In the genomic region with DNA sequence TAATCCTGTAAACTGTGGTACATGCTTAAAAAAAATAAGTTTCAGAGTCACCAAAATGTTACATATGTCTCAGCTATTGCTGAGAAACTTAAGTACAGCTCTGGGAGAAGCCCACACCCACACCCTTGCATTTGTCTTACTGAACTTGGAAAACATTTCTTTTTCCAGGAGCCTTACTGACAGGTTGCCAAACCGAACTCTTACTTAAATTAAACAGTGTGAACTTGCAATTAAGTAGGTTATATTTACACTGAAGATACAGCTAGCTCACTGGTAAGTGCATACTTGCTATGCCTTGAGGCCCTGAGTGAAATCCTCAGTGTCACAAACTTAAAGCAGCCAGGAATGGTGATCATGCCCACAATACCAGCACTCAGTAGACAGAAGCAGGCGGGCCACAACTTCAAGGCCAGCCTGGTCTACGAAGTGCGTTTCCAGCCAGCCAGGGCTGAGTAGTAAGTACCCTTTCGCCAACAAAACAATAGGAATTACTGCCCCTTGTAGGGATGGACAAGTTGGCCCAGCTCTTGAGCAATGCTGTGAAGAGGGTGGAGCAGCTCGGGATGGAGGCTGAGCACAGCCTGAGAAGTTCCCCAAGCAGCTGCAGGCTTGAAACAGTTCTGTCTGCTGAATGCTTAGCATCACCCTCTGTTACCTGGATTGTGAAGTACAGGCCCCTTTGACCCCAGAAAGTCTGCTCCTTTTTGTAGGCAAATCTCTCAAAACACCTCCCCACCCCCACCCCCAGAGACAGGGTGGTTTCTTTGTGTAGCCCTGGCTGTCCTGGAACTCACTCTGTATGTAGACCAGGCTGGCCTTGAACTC, we compare ENCODE assay signal across 9 mouse cellular contexts. TPM values are rescaled to one million over a fixed set of nuclear protein-coding genes. Genes with fewer than 3 reads are reported as not detected.
DNase-seq lines count a peak whose midpoint lies in the region; ATAC-seq and TF ChIP-seq lines count a peak whose summit lies in the region.
"Had no signal": no experiment of that assay in that cellular context is flagged by ENCODE, and none has a peak within 500 bp of the region (broad histone marks: within the 10 kb centered on the region; RNA-seq: fewer than 3 reads in every experiment).

No protein-coding gene starts in this region.

- no peaks in the 10 kb centered on the region for H3K36me3 ChIP-seq in E14TG2a.4 (ENCODE audit: insufficient read depth, low read length)

- intact Hi-C loops in gastrocnemius, adult 2 months (cut with DNase I), result loop anchor here (2.0 kb wide), 1 partner anchor 15 kb away; the partner anchor contains the start of gene Vamp2

- no peaks in the 10 kb centered on the region for H3K9me3 ChIP-seq in E14TG2a.4 (ENCODE audit: low read length)

- no peak for DNase-seq in gastrocnemius, adult 2 months
- no peak for DNase-seq in gastrocnemius, postnatal 4 days (ENCODE audit: low spot score in 2 of 2)
- DNase-seq in right cerebral cortex, adult 18-20 months, result no peak
- DNase-seq in kidney, postnatal 14 days, result no peak
- DNase-seq in thymus, postnatal 14 days, result no peak

- peaks cover 78% of the 10 kb centered on the region for H3K4me1 ChIP-seq in E14TG2a.4 (replicated peaks; ENCODE audit: low read depth, low read length)

- H3K27ac ChIP-seq in gastrocnemius, adult 2 months, result peak overlapping the region; percentile 99

- ATAC-seq in granulocyte monocyte progenitor cell, adult 5-6 weeks (replicated peaks; ENCODE audit: poor library complexity, severe bottlenecking), result peak; percentile 11; the same call in 1 of the 2 replicates
- peak; percentile 15 for ATAC-seq in megakaryocyte progenitor cell, adult 5-6 weeks (replicated peaks; ENCODE audit: poor library complexity)

- H3K4me3 ChIP-seq in gastrocnemius, adult 2 months, result no peak overlapping the region; the same call in 1 of the 2 replicates
- 0 out of 2 replicates have a peak overlapping the region, but pooled peaks have one; percentile 21 for H3K4me3 ChIP-seq in E14TG2a.4 (replicated peaks; ENCODE audit: low read length)

- no peak for TF ChIP-seq CTCF in gastrocnemius, adult 2 months (IDR thresholded peaks at IDR 0.05)
- no peak for TF ChIP-seq CTCF in E14TG2a.4 (conservative IDR thresholded peaks at IDR 0.05; ENCODE audit: low read length)

- H3K27me3 ChIP-seq in E14TG2a.4 (ENCODE audit: insufficient read depth, low read length), result no peaks in the 10 kb centered on the region
- H3K27me3 ChIP-seq: Patski had no signal

RNA-seq across cellular contexts. Expression of gene Tmem107, which starts 3.6 kb away (rescaled TPM):
- 1 to 10 TPM; 3.9 to 5.7 TPM for total RNA-seq in gastrocnemius, adult 2 months (2021)
- 10 to 100 TPM; 11.7 to 14.3 TPM for total RNA-seq in gastrocnemius, postnatal 4 days (2021)
- 15.1 and 48.9 TPM in 2 replicates for total RNA-seq in granulocyte monocyte progenitor cell, adult 5-6 weeks (2014; fragmentation: Nextera tagmentation)
- 10.4 and 24.9 TPM in 2 replicates for total RNA-seq in granulocyte monocyte progenitor cell, adult 5-6 weeks (2017)
- 18.6 and 23.4 TPM in 2 replicates for total RNA-seq in megakaryocyte progenitor cell, adult 5-6 weeks (2015)
- 23.9 and 40.6 TPM in 2 replicates for total RNA-seq in megakaryocyte progenitor cell, adult 5-6 weeks (2017)

RNA-seq across cellular contexts. Expression of gene Vamp2, which starts 14.1 kb away (rescaled TPM):
- 10 to 100 TPM; 38.0 to 42.7 TPM for total RNA-seq in gastrocnemius, adult 2 months (2021)
- 10 to 100 TPM; 61.1 to 70.4 TPM for total RNA-seq in gastrocnemius, postnatal 4 days (2021)
- total RNA-seq in granulocyte monocyte progenitor cell, adult 5-6 weeks (2014; fragmentation: Nextera tagmentation), result 59.2 and 63.1 TPM in 2 replicates
- 7.2 and 8.6 TPM in 2 replicates for total RNA-seq in granulocyte monocyte progenitor cell, adult 5-6 weeks (2017)
- total RNA-seq in megakaryocyte progenitor cell, adult 5-6 weeks (2015), result 36.6 and 41.2 TPM in 2 replicates
- 8.2 and 12.8 TPM in 2 replicates for total RNA-seq in megakaryocyte progenitor cell, adult 5-6 weeks (2017)

RNA-seq across cellular contexts. Expression of gene Borcs6, which starts 14.6 kb away (rescaled TPM):
- total RNA-seq in gastrocnemius, adult 2 months (2021), result 10 to 100 TPM; 17.9 to 18.9 TPM
- 10 to 100 TPM; 14.6 to 14.9 TPM for total RNA-seq in gastrocnemius, postnatal 4 days (2021)
- 2.0 and 11.4 TPM in 2 replicates for total RNA-seq in granulocyte monocyte progenitor cell, adult 5-6 weeks (2014; fragmentation: Nextera tagmentation)
- total RNA-seq in granulocyte monocyte progenitor cell, adult 5-6 weeks (2017), result 9.4 TPM in 2 replicates
- total RNA-seq in megakaryocyte progenitor cell, adult 5-6 weeks (2015), result 6.2 and 7.6 TPM in 2 replicates
- 6.6 and 6.7 TPM in 2 replicates for total RNA-seq in megakaryocyte progenitor cell, adult 5-6 weeks (2017)

RNA-seq across cellular contexts. Expression of gene Per1, which starts 20.9 kb away (rescaled TPM):
- total RNA-seq in gastrocnemius, adult 2 months (2021), result 10 to 100 TPM; 68.2 to 76.8 TPM
- 10 to 100 TPM; 32.1 to 49.3 TPM for total RNA-seq in gastrocnemius, postnatal 4 days (2021)
- 10.3 and 11.7 TPM in 2 replicates for total RNA-seq in granulocyte monocyte progenitor cell, adult 5-6 weeks (2014; fragmentation: Nextera tagmentation)
- total RNA-seq in granulocyte monocyte progenitor cell, adult 5-6 weeks (2017), result 9.4 and 9.8 TPM in 2 replicates
- total RNA-seq in megakaryocyte progenitor cell, adult 5-6 weeks (2015), result 8.3 and 8.8 TPM in 2 replicates
- total RNA-seq in megakaryocyte progenitor cell, adult 5-6 weeks (2017), result 4.0 and 4.8 TPM in 2 replicates

RNA-seq across cellular contexts. Expression of gene Aurkb, which starts 28.7 kb away (rescaled TPM):
- total RNA-seq in gastrocnemius, adult 2 months (2021), result not detected
- total RNA-seq in gastrocnemius, postnatal 4 days (2021), result 10 to 100 TPM; 25.6 TPM
- 80.2 and 105 TPM in 2 replicates for total RNA-seq in granulocyte monocyte progenitor cell, adult 5-6 weeks (2014; fragmentation: Nextera tagmentation)
- total RNA-seq in granulocyte monocyte progenitor cell, adult 5-6 weeks (2017), result 102 and 122 TPM in 2 replicates
- 100 and 103 TPM in 2 replicates for total RNA-seq in megakaryocyte progenitor cell, adult 5-6 weeks (2015)
- 103 and 128 TPM in 2 replicates for total RNA-seq in megakaryocyte progenitor cell, adult 5-6 weeks (2017)
